Mouse (Mus musculus) kidney, adult 11 months (tissue): Measurements from ENCODE around the gene Rimbp2.
A peak's percentile ranks its signal among the peaks of the same experiment; 100 is the strongest.

ENCODE experiments used
- DNase-seq: peaks from one replicate; pipeline ENCODE4 v3.0.0; 2022

Rimbp2 gene

DNA sequence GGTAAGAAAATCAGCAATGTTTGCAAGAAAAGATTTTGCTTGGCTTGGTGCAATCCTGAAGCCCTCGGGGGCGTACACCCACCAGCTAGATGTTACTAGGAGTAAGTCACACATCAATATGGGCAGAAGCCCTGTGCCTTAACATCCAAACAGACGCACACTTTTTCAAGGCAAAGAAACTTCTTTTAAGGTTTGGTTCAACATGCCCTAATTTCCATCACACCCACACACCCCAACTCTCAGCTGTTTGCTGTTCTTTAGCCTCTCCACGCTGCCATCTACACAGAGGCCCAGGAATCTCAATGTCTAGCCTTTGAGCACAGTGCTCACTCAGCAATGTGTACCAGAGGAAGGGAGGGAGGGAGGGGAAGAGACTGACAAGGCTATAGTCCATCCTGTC lies 28.2 kb downstream of the Rimbp2 start:
- no peak for DNase-seq

DNA sequence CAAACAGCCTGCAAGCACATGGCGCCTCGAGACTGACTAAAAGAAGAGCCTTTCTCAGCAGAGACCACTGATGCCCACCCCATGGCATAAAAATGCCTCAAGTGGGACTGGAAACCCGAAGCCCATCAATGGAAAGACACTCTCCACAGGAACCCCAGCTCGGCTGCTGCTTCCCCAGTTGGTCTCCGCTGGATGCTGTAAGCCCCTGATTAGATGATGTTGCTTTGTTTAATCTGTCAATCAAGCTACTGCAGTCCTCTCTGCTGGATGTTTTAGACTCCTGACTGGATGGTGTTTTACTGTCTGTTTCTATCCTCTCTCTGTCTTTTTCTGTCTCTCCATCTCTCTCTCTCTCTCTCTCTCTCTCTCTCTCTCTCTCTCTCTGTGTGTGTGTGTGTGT lies 33.2 kb downstream of the Rimbp2 start:
- DNase-seq: no peak

DNA sequence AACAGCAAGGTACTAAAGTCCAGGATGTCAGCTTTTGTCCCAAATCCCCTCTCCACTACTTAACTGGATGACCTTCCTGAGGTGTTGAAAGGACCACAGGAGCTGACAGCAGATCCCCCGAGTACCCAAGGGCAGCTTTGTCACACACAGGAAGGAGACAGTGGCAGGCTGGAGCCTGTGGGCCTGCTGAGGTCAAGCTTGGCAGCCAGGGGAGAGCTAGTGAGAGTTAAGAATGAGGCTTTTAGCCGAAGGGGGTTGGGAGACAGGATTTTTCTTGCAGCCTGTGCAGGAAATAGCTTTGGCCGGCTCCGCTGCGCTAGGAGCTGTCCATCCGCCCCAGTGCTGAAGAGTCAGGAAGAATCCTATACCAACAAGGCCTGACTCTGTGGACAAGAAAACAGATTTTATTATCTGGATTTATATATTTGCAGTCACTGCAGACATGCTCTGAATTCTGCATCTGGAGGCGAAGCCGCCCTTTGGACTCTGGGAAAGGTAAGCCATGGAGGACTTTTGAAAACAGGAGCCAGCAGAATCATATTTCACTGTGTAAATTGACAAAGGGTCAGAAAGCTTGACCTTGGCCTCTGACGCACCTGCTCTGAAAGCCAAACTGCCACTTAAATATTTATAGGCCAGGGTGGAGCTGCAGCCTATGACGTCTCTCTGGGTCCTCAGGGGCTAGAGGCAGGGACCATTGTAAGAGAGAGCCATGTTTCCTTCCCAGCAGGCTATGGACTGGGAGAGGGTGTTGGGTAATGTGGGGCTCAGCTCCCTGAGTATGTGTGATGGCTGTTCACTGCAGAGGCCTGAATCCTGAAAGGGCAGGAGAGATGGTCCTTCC lies 35.9 kb downstream of the Rimbp2 start:
- peak; percentile 13 for DNase-seq

DNA sequence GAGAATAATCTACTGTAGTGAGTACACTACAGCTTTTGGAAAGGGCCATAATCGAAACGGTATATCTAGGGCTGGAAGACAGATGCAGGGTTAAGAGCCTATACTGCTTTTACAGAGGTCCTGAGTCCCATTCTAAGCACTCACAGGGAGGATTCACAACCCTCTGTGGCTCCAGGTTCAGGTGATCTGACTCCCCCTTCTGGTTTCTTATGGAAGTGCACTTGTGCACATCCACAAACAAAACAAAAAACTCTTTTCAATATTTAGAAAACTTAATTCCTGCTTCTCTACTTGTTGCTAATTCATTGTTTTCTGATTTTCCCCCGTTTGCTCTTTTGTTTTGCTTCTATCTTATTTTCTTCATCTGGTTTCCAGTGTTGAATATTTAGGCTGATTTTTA lies 39.5 kb downstream of the Rimbp2 start:
- DNase-seq: no peak

DNA sequence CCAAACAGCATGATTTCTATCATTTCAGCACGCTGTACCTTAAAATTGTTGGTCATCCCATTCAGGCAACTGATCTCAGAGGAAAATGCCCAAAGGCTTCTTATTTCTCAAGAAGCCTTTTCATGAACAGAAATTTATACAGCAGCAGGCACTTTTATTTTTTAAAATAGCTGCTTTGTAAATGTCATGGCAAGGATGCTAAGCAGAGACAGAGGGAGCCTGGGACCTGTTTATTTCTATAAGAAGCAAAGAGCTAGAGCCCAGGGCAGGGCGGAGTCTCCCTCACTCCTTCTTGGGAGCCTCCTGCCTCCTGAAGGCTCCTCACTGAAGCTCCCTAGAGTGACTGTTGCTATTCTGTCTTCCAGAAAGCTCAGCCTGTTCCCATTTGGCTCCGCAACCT lies 40.9 kb downstream of the Rimbp2 start:
- no peak for DNase-seq

DNA sequence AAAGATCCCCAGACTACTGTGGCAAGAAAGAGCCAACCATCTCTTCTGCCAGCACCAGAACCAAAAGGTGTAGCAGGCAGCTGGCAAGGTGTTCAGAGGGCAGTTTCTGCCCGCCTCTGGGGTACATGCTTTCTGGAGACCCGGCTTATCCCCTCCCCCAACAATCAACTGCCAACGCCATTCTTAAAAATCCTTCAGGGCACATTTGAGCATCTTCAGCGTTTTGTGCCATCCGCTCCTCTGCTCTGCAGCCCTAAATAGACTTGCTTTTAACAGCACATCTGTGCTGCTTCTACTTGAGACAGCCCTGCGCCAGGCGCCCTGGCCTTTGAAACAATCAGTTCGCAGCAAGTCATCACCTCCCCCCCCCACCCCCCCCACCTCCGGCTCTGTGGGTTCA lies 41.7 kb downstream of the Rimbp2 start:
- no peak for DNase-seq

DNA sequence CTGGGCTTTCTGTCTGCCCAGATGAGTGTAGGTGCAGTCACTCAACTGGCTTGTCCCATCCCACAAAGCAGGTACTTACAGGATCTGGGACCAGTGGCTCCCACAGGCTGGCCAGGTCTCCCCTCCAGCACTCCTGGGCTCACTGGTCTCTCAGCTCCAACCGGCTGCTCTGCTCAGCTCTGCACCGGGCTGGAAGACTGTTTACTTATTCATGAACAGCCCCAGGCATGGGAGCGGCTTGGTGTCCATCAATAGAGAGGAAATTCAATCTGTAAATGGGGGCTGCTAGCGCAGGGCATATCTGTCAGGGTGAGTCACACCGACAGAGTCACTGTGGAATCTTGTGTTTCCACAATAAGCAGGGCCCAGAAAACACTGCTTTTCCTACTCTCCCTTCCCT lies 49.2 kb downstream of the Rimbp2 start:
- no peak for DNase-seq

DNA sequence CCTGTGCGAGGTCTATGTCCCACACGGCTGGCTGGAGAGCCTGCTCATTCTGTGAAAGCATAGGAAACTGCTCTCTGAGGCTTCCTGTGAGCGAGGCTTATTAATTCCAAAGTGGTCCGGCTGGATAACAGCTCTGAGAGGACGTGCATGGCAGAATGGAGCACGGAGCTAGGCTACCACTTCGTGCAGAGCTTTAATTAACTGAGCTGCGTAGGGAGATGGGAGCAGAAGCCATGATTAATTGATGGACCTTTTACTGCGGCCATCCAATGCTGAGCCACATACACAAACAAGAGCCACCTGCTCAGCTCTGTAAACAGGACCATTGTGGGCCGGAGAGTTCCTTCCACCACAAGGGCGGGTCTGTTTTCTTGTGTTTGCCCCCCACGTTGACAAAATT lies 50.2 kb downstream of the Rimbp2 start:
- no peak for DNase-seq

DNA sequence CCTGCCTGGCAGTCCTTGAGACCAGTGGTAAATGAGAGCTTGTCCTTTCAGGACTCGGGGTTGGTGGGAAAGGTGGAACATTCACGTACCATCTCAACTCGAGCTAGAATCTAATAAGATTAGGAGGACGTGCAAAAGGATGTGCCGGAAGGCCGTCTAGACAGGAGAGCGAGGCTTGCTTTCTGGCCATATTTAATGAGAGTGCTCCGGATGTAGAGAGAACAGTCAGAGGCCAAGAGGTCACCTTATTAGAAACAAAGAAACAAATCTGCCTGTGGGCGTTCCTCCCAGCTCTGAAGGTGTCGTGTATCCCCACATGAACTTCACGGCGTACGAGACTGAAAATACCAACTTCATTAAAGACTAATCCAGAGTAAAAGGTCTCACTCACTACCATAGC lies 53.3 kb downstream of the Rimbp2 start:
- no peak for DNase-seq

DNA sequence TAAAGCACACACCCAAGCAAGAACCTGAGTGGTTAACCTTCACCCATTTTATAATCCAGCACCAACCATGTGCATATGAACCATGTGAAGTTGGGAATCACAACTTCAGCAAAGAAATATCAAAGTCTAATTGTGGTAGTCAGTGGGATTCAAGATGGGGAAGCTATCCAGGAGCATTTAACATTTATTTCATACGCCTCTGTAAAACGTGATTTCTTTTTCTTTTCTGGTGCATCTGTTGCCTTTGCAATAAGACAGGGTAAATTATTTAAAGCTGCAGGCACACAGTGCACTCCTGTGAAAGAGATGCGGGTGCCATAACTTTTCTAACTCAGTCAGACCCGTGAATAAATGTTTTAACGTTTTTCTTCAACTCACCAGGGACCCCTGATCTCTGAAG lies 58.4 kb downstream of the Rimbp2 start:
- DNase-seq: no peak

DNA sequence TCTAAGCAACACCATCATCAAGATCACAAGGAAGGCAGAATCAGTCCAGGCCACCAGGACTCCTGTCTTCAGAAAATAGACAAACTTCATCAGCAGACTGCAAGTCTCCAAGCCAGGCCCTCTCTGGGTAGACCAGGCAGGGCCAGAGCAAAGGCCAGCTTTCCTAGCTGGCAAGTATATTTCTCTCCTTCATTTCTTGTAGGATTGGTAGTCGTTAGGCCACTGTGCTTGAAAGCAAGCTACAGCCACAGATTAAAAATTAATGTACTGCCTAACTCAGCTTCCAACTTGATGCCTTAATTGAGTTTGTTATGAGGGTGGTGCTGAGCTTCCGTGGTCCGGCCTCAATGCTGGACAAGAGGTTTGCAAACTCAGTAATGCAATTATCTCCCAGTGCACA lies 65.7 kb downstream of the Rimbp2 start:
- peak; percentile 58 for DNase-seq

DNA sequence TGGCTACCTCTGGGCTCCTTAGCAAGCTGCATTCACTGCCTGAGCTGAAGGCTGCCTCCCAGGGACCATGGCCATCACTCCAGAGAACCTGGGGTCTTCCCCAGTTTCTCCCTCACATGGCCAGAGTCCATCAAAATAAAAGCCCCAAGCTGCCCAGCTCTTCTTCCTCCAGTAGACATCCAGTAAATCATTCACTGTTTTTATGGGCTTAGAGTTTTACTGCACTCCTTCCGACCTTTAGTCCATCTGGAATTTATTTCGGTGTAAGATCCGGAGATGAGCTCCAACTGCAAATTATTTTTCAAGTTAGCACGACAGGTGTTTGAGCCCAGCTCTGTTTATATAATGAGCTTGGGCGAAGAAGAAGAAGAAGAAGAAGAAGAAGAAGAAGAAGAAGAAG lies 69.0 kb downstream of the Rimbp2 start:
- peak; percentile 41 for DNase-seq

DNA sequence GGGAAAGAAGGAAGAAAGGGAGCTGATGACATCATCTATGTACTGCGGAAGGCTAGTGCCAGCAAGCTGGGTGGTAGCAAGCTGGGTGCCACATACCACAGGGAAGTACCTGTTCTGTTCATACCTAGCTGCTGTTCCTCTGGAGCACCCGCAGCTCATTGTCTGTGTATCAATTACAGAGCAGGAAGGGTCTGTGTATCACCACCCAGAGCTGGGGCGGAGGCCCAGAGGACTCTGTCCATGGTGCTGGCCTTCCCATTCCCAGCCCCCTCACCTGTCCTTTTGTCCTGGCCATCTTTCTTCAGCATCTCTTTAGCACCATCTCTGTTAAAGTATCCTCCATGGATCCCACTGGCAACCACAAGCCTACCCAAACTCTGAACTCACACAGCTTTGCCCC lies 74.2 kb downstream of the Rimbp2 start:
- no peak for DNase-seq

DNA sequence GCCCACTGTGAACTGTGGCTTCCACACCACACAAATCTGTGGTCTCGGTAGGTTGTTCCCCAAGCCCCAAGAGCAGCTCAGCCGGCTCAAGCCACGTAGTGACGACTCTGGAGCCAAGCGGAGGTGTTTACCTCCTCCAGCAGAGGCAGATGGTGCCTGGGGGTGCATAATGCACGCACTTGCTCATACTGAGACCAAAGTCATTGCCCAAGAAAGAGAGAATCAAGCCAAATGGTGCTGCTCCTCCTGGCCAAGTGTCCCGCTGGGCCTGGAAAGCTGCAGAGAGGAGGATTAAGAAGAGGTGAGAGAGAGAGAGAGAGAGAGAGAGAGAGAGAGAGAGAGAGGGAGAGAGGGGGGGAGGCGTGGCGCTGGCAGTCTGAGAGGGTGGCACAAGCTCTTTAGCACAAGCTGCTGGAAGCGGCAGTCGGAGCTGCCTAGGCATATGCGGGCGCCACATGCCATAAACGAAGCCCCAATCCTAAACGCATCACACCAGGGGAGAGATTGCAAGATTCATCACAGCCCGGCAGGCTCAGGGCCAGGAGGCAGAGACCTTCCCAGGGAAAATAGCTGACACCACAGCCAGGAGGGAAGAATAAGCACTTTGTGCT lies 75.8 kb downstream of the Rimbp2 start:
- peak; percentile 17 for DNase-seq

DNA sequence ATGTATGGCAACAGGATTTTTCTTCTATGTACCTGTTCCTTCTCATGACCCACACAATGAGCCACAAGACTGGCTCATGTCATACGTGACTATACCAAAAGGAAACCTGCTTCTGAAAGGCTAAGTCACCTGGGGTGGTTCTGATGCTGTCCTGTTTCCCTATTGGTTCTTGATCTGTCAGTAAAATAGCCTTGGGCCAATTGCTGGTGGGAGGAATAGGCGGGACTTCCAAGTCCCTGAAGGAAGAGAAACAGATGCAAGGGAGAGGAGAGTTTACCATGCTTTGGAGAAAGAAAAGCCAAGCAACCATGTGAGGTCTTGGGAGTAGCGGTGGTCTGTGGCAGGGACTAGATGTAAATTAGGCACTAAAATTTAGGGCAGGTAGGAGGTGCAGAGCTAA lies 81.6 kb downstream of the Rimbp2 start:
- DNase-seq: no peak

DNA sequence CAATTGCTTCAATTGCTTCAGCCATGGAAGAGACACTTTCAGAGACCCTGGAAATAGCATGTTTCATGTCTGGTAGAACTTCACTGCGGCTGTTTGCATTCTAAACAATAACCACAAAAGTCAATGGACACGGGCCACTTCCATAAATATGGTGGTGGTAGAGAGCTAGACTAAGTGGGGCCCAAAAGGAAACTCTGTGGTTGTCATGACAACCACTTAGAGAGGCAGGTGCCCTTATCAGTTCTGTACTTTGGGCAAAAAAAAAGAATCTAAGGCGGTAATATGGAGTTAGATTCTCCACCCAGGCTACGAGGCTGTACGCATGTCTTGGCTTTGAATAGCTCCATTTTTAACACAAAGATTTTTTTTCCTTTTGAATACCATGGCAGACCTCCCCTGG lies 86.5 kb downstream of the Rimbp2 start:
- DNase-seq: no peak

DNA sequence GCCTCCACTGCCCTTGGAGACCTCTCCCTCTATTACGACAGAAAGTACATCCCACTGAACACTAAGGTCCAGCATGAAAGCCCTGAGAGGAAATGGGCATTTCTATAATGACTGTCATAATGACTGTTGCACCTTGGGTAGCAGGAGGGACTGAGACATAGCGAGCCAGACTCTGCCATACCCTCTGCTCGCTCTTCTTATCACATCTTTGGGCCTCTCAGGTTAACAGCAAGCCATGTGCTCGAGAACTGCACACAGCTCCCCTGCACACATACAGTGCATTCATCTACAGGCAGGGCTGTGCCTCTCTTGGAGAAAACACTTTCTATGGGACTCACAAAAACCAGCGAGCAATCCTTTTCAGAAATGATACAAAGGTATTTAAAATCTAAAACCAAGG lies 87.0 kb downstream of the Rimbp2 start:
- DNase-seq: no peak

DNA sequence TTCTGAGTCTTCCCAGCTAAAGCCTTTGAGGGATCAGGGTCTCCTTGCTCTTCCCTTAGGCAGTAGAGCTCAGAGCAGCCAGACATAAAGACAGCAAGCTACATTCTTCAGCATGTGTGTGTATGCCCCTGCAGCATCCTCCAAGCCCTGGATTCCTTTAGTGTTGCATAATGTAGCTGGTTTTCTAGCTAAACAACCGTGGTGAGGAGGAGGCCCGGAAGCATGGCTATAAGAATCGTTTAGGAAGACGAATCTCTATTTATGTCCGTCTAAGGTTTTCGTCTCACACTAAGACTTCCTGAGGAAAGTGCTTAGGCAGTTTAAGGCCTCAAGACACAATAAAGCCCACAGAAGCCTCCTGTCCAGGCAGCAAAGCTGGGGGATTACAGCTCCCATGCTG lies 89.8 kb downstream of the Rimbp2 start:
- no peak for DNase-seq

DNA sequence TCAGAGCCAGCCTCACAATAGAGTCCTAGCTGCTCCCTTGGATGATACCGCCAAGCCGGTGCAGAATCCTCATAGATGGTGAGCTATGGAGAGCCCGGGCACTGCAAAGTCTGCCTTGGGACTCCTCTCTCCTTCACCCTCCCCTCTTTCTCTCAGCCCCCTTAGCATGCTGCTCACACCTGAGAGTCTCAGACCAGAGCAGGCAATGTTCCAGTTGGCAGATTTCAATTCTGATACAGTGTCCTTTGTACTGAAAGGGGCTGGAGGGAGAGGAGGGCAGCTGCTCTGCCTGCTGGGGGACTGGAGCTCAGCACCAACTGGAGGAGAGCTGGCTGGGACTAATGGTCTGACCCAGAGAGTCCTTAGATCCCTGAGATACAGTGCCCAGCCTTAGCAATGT lies 92.4 kb downstream of the Rimbp2 start:
- no peak for DNase-seq

DNA sequence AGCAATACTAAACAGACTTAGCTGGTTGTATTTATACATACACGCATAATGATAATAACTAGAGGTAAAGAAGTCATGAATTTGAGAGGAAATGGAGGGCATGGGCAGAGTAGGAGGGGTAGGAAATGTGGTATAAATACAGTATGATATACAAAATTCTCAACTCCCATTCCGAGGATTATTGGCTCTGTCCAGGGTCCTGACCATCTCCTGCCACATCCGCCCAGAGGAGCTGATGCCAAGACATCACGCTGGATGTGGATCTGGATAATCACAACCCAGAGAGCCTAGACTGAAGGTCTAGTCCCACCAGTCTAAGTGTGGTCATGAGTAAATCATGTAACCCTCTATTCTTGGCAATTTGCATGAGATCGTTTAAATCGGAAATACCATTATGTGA lies 100.5 kb downstream of the Rimbp2 start:
- no peak for DNase-seq

DNA sequence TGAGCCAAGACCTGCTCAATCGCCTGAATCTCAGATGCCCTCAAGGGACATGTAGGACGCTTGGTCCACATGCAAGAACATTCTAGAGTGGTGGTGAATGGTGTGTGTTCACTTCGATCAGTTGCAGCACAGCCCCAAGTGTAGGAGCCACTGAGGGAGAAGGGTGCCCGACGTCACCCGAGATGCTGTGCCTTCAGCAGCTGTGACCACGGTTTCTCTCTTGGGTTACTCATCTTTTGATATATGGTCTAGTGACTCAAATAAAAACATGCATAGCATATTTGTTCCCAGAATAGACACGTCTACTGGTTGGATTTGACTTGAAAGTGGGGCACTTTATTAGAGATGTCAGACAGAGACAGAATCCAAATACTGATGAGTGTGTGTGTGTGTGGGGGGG lies 105.5 kb downstream of the Rimbp2 start:
- DNase-seq: no peak

DNA sequence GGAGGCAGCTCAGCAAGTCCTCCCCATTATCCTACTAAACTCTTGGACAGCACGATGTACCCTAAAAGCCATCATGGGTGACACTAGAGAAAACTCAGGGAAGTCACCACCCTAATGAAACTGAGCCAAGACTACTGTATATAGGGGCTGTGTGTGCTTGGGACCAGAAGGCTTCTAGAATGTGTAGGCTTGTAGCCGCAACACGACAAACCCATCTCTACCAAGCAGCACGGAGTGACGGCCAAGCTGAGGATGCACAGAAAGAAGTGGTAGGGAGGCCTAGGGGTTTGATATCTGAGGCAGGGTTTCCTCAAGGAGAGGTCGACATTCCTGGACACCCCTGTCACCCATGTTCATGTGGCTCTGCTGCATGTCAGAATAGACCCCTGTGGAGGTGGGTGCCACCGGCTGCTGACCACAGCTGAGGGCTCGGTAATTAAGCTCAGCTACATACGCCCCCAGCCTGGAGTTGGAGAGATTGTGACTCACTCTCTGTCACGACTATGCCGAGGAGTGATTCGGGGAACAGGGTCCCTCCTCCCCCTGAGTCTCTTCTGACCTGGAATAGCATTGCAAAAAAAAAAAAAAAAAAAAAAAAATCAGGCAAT lies 106.7 kb downstream of the Rimbp2 start:
- DNase-seq: no peak

DNA sequence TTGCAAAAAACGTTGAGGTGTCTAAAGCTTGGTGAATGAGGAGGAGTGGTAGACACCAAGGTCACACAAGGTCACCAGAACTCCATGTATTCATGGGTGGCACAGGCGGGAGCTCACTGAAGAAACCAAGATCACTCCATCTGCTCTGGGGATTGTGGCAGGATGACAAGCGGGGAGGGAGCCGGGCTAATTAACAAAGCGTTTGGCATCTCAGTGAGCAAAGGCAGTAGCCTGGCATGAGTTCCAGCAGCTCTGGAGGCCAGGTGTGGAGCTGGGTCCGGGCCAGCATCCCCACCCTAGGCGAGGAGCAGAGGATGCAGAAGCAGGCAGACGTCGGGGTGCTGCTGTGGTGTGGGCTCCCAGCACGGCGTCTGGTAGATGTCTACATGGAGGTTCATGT lies 108.3 kb downstream of the Rimbp2 start:
- no peak for DNase-seq

DNA sequence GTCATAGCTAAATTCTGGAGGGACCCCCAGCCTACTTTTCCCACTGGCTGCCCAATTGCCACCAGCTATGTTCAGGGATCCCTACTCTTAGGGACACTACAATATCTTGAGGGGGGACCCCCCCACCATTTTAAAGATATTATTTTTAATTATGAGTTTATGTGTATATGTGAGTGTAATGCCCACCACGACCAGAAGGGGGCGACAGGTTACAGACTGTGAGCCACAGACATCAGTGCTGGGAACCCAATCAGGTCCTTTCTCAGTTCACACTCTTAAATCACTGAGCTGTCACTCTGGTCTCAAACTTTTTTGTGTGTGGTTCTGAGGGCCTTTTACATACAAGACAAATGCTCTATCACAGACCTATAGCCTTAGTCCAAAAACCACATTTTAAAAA lies 109.3 kb downstream of the Rimbp2 start:
- DNase-seq: no peak

DNA sequence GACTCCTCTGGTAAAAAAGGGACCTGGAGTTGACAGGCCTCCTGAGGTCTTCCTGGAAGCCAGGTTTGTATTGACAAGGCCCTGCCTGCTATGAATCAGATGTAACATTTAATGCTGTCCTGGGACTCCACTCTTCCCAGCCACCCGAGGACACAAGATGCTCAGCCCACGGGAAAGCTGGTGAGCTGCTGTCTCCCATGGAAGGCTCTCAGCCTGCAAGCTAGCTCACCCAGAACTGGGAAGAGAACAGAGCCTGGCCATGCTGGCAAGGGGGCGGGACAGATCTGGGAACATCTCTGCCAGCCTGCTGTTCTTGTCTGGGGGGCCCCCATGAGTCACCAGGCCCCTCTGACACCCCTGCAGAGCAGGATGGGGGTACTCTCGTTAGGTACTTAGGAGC lies 111.7 kb downstream of the Rimbp2 start:
- DNase-seq: no peak
